Mouse (Mus musculus): Measurements from ENCODE around the gene Mecom.
"Not testable (repeated sequence)": the region's sequence is repeated elsewhere in the genome, so short reads cannot be mapped to it uniquely, and the experiment has no call there.

Mecom gene

DNA sequence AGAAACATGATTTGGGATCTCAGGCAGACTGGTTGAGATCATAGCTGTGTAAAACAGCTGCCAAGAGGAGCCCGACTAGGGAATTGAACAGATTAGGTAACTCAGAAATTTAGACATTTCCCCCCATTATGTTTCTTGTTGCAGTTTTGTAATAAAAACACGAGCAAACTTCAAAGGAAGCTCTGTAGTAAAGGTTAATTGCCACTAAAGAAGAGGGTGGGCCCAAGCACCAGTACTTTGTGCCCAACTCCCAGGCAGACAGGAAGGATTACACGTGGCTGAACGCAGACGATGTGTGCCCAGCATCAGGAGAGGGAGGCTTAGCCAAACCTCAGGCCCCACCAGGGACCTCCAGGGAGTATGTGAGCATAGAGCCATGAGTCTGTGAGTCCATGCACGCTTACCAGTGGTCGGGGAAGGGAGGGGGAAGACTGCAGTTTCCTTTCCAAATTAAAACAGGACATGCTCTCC, 303.4 kb downstream of the Mecom start:
- DNase-seq: no peak

DNA sequence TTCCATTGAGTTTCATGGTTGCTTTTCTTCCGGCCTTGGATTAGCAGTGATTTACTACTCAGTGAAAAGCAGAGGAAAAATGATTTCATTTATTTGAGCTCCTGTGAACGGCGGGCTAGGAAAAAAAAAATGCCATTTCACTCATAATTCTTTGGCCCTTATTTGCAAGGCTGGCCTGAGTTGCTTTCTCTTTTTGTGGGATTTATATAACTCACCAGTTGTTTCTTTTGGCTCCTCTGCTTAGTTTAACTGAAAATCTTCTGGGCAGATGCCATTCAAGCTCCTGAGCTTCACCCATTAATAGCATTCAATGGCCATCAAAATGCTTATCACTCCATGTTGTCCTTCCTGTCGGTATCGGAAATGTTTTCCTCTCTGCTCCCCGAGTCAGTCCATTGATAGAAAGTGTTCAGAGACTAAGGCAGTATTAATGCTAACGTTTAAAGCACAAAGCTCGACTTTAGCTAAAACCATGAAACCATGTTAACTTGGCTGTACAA, 304.0 kb downstream of the Mecom start:
- no peak for DNase-seq

DNA sequence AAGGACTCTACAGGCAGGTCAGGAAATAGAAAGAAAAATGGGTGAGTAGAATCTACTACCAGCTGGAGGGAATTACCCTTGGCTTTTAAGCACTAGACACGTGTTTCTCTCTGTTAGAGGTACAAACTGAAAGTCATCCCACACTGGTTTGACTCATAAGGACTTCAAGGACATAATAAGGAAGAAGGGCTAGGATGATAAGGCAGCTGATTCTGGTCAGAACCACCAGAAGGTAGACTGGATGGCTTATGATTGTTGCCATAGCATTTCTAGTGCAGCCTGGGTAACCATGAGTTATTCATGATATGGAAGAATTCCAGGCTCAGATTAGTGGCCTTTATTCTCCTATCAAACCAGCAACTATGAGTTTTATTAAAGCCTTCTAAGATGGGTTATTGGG, 308.4 kb downstream of the Mecom start:
- DNase-seq: no peak

- DNase-seq: no peak
These were observed 310.3 kb downstream of the Mecom start for GRCm38 (mm10) chr3:30237493-30237892.

- no peak for DNase-seq
These were observed 313.8 kb downstream of the Mecom start for GRCm38 (mm10) chr3:30234018-30234417.

- DNase-seq: no peak
These were observed 319.7 kb downstream of the Mecom start for GRCm38 (mm10) chr3:30227964-30228670.

DNA sequence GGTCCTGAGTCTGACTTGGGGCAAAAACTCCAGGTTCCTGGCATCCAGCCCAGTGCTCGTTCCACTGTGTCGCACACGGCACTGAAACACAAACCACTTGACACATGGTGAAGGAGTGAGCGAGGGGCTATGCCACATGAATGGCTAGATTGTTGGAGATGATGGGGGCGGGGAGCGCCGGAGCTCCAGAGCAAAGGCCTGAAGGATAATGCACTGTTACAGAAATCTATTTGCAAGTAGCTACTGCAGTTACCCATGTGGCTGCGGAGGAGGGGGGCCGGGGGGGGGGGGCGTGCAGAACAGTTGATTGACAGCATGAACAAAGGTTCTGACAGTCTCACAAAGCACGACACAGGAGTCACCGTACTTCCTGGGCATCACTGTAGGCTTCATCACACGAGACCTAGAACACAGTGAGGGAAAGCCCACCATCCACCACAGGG, 320.9 kb downstream of the Mecom start:
- no peak for DNase-seq

DNA sequence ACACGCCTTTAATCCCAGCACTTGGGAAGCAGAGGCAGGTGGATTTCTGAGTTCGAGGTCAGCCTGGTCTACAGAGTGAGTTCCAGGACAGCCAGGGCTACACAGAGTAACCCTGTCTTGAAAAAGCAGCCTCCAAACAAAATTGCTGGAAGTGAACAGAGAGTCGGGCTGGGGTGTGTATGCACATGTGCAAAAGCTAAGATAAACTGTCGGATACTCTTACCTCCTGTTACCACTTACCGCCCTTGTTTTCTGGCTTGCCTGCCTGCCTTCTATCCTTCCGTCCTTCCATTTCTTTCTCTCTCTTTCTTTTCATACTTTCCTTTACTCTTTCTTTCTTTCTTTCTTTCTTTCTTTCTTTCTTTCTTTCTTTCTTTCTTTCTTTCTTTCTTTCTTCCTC, 322.6 kb downstream of the Mecom start:
- not testable (repeated sequence) for DNase-seq

GRCm38 (mm10) chr3:30220701-30221412, 327.0 kb downstream of the Mecom start:
- DNase-seq: no peak

DNA sequence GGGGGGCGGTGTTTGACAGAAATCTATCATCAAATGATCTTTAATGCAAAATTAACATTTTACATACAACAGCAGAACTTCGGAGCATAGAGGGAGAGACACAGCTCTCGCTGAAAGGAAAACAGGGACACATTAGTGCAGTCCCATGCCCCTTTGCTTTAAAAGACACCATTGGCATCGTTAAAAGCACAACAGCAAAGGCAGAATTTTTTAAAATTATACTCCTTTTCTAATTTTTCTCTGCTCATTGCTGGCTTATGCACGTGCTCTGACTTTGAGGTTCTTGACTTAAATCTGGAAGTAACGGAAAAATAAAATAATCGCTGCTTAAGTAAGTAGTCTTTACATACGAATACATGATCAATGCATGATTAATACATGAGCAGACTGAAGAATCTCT, 327.9 kb downstream of the Mecom start:
- no peak for DNase-seq

- no peak for DNase-seq
These were observed 328.5 kb downstream of the Mecom start for GRCm38 (mm10) chr3:30219190-30219884.

DNA sequence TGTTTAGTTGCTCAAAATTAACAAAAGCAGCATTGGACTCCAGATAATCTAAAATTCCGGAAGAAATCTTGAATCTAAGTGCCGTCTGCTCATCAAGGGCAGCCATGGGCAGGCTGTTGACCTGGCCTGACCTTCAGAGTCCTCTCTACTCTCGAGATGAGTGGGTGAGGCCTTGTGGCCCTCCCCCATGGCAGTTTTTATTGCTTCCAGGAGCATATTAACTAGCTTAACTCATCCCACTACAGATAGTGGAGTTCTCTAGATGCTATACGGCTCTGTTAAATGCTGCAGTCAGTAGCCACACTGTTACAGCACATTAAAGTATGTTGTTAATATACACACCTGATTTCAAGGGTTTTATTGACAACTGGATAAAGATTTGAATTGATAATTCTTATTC, 333.2 kb downstream of the Mecom start:
- DNase-seq: no peak

DNA sequence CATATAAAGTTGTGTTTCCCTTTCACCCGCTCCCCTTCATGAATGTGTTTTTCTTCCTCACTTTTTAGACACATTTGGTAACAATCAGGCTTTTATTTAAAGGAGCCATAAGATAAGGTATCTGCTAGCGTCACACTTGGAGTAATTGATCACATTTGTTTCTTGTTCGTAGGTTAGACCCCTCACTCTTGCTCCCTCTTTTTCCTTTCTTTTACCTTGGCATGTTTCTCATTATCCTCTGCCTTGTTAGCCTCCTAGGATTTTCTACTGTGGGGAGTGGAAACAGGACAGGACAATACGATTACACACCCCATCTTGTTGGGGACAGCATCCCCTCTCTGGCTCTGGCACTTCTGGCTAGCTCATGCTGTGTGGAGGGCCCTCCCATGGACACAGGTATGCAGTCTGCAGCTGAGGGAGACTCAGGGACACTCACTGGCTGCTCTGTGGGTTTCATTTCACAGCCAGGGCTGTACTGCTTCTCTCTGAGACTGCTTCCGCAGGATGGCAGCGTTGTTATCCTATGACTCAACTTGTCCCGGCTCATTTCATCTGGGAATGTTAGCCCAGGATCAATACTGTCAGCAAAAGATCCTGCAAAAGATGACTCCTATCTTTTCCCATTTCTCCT, 334.2 kb downstream of the Mecom start:
- no peak for DNase-seq

- no peak for DNase-seq
These were observed 335.0 kb downstream of the Mecom start for GRCm38 (mm10) chr3:30212802-30213201.

DNA sequence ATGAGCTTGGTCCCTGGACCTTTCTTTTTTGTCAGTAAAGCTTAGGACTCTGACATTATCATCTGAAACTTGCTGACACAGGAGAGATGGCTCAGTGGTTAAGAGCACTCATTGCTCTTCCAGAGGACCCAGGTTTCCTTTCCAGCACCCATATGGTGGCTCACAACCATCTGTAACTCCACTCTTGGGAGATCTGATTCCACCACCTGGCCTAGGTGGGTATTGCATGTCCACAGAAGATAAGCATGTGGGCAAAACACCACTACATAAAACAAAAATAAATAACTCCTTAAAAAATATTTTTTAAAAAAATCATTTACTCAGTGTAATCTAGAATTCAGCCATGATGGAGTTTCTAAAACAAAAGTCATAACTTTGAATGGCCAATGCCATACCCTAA, 338.7 kb downstream of the Mecom start:
- DNase-seq: no peak

GRCm38 (mm10) chr3:30207886-30208285, 339.9 kb downstream of the Mecom start:
- no peak for DNase-seq

DNA sequence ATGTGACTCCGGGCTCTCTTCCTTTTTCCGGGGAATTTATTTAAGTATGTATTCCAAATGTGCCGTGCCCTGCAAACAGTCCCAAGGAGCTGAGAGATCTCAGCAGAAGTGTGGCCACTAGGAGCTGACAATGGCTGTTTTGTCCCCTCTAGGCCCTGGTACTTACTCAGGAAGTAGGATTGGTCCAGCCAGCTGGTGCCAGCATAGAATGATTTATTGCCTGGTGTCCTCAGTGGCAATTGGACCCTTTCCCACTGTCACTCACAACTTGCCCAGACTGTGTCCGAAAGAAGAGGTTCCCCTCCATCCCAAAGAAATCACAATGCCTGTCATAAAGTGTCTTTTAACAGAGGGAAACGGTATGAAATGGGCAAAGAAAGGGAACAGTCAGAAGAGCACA, 340.4 kb downstream of the Mecom start:
- DNase-seq: no peak

DNA sequence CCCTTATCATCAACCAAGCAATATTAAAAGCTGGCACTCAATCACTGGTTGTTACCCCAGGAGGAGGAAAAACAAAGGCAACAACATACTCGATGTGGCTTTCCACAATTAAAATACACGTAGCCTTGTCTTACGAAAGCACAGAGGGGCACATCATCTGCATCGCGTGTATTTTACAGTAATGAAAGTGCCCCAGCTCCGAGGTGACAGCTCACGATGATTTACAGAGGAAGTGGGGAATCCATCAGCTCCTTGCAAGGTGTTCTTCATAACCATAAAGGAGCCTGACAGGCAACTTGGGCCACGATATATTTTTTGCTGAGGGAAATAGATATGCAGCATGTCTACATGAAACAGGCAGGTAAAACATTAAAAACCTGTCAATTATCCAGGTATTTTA, 341.7 kb downstream of the Mecom start:
- DNase-seq: no peak

DNA sequence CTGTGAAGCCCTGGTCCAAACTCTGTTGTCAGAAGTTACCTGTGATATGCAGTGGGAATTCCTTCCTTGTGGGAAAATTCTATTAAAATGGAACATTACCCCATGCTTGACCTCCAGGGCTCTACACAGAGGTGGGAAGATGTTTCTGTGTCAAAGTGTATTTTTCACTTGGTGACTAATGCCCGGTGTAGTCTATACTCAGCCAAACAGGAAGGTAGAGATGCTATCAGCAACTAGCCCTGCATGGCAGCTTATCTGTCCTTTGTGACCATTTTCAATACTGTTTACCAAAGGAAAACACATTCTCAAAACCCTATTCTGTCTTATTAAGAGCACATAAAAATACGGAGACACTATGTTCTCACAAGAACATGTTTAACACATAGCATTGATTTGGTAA, 344.0 kb downstream of the Mecom start:
- DNase-seq: no peak

- DNase-seq: no peak
These were observed 349.0 kb downstream of the Mecom start for GRCm38 (mm10) chr3:30198854-30199253.

DNA sequence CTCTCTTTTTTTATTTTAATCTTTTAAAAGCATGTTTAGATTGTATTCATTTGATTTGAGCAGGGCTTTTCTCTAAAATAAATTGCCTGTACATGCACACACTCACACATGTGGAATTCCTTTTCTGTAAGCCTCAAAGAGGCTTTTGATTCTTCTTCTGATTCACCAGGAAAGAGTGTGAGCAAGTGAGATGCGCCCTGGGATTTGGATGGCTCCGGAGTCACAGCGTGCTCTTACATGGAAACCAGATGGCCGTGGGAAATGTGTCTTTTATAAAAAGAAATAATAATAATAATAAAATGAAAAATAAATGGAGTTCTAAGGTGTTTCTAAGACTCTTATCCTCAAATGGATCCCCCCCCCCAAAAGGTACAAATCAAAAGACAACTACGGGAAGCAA, 349.6 kb downstream of the Mecom start:
- no peak for DNase-seq

DNA sequence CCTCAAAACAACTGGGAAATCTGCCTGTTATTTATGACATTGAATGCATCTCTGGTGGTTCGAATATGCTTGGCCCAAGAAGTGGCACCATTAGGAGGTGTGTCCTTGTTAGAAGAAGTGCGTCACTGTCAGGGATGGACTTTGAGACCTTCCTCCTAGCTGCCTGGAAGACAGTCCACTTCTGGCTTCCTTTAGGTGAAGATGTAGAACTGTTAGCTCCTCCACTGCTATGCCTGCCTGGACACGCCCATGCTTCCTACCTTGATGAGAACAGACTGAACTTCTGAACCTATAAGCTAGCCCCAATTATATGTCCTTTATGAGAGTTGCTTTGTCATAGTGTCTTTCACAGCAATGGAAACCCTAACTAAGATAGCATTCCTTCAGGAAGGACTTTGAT, 352.6 kb downstream of the Mecom start:
- DNase-seq: no peak

All from right cerebral cortex, adult 18-20 months (tissue).